Mouse (Mus musculus) spleen, adult 12 weeks (tissue): ENCODE measurements around the gene Igsf9.

ENCODE experiments used
- DNase-seq: peaks from one replicate; pipeline ENCODE4 v3.0.0; 2022; ENCODE audit warnings: low spot score

The Igsf9 gene

GRCm38 (mm10) chr1:172496030-172496429 lies 14.4 kb downstream of the Igsf9 start:
- no peak for DNase-seq

GRCm38 (mm10) chr1:172497428-172497827 lies 15.8 kb downstream of the Igsf9 start:
- no peak for DNase-seq

- no peak for DNase-seq
These were observed 18.3 kb downstream of the Igsf9 start, which contains the start of gene Tagln2 for GRCm38 (mm10) chr1:172499765-172500441. TSS of gene Tagln2 (plus strand) at chr1:172500047.

- no peak for DNase-seq
These were observed 19.1 kb downstream of the Igsf9 start for GRCm38 (mm10) chr1:172500451-172501370.

- peak; percentile 54 for DNase-seq
These were observed 20.0 kb downstream of the Igsf9 start for GRCm38 (mm10) chr1:172501371-172502144.

GRCm38 (mm10) chr1:172502145-172503110 lies 20.8 kb downstream of the Igsf9 start:
- no peak for DNase-seq

GRCm38 (mm10) chr1:172503111-172503997 lies 21.8 kb downstream of the Igsf9 start:
- DNase-seq, result no peak

GRCm38 (mm10) chr1:172504756-172505155 lies 23.2 kb downstream of the Igsf9 start:
- DNase-seq, result no peak

GRCm38 (mm10) chr1:172507001-172507400 lies 25.4 kb downstream of the Igsf9 start:
- DNase-seq, result no peak

GRCm38 (mm10) chr1:172507701-172508100 lies 26.1 kb downstream of the Igsf9 start:
- no peak for DNase-seq

GRCm38 (mm10) chr1:172508172-172508571 lies 26.6 kb downstream of the Igsf9 start:
- no peak for DNase-seq

GRCm38 (mm10) chr1:172509235-172509634 lies 27.6 kb downstream of the Igsf9 start:
- DNase-seq, result no peak

- no peak for DNase-seq
These were observed 28.4 kb downstream of the Igsf9 start for GRCm38 (mm10) chr1:172509983-172510382.

GRCm38 (mm10) chr1:172510421-172510972 lies 28.9 kb downstream of the Igsf9 start:
- no peak for DNase-seq

- DNase-seq, result peak; percentile 39
These were observed 31.4 kb downstream of the Igsf9 start for GRCm38 (mm10) chr1:172512962-172513361.

- DNase-seq, result peak; percentile 53
These were observed 32.1 kb downstream of the Igsf9 start for GRCm38 (mm10) chr1:172513525-172514212.

GRCm38 (mm10) chr1:172514213-172514529 lies 32.6 kb downstream of the Igsf9 start:
- no peak for DNase-seq

- DNase-seq, result no peak
These were observed 33.1 kb downstream of the Igsf9 start for GRCm38 (mm10) chr1:172514551-172515268.

- DNase-seq, result no peak
These were observed 33.8 kb downstream of the Igsf9 start for GRCm38 (mm10) chr1:172515396-172515795.
